In the genomic region with DNA sequence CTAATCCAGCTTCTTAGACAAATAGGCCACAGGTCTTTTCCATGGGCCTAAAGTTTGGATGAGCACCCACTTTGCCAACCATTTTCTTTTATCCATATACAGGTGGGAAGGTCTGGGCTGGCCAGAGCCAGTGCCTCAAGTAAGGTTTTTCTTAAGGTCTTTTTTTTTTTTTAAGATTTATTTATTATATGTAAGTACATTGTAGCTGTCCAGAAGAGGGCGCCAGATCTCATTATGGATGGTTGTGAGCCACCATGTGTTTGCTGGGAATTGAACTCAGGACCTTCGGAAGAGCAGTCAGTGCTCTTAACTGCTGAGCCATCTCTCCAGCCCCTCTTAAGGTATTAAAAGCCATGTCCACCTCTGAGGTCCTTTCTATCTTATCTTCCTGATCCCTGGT, we compare ENCODE assay signal across 7 mouse cellular contexts. TPM values are rescaled to one million over a fixed set of nuclear protein-coding genes. Genes with fewer than 3 reads are reported as not detected.
DNase-seq lines count a peak whose midpoint lies in the region; TF ChIP-seq lines count a peak whose summit lies in the region.
"Not testable (repeated sequence)": the region's sequence is repeated elsewhere in the genome, so short reads cannot be mapped to it uniquely, and the experiment has no call there.

No protein-coding gene starts in this region.

- H3K9me3 ChIP-seq in ES-E14 (ENCODE audit: control insufficient read depth, insufficient read depth, low read depth, low read length), result not testable (repeated sequence)

- not testable (repeated sequence) for H3K79me2 ChIP-seq in heart, adult 2 months (replicated peaks; ENCODE audit: control insufficient read depth, insufficient read depth, low read length)

- TF ChIP-seq CTCF in heart, adult 2 months (IDR thresholded peaks at IDR 0.05), result peak; percentile 29
- TF ChIP-seq CTCF in spleen, adult 2 months (IDR thresholded peaks at IDR 0.05; ENCODE audit: extremely low read depth, insufficient read depth, insufficient read length, insufficient replicate concordance), result not testable (repeated sequence)

- H3K27me3 ChIP-seq in heart, adult 2 months (ENCODE audit: control insufficient read depth, insufficient read depth, low read length); spleen, adult 2 months (ENCODE audit: control insufficient read depth, insufficient read depth, low read length): not testable (repeated sequence)

- not testable (repeated sequence) for H3K36me3 ChIP-seq in ES-E14 (ENCODE audit: control insufficient read depth, insufficient read depth, low read length, poor library complexity, severe bottlenecking); heart, adult 2 months (ENCODE audit: control insufficient read depth, insufficient read depth, low read length)
- H3K36me3 ChIP-seq in spleen, adult 2 months (ENCODE audit: control insufficient read depth, insufficient read depth, low read length), result peaks cover 20% of the 10 kb centered on the region

- peaks cover 3 to 13% of the 10 kb centered on the region in 2 experiments; a peak in 1 of 4 replicates for H3K4me1 ChIP-seq in ES-E14 (ENCODE audit: control insufficient read depth in 2 of 2, insufficient read depth in 2 of 2, low read length in 2 of 2, poor library complexity in 1 of 2)
- not testable (repeated sequence) for H3K4me1 ChIP-seq in heart, adult 2 months (ENCODE audit: control insufficient read depth, insufficient read depth, low read length)
- H3K4me1 ChIP-seq in spleen, adult 2 months (ENCODE audit: control insufficient read depth, insufficient read depth, insufficient read length), result peaks cover 13% of the 10 kb centered on the region

- not testable (repeated sequence) for TF ChIP-seq EP300 in heart, adult 2 months (IDR thresholded peaks at IDR 0.05; ENCODE audit: insufficient read depth, low read depth, low read length)

- not testable (repeated sequence) for H3K4me3 ChIP-seq in ES-E14 (ENCODE audit: insufficient read depth in 1 of 2, low read depth in 1 of 2, low read length in 2 of 2, poor library complexity in 1 of 2, severe bottlenecking in 1 of 2); heart, adult 2 months; spleen, adult 2 months (ENCODE audit: extremely low read depth, insufficient read depth, insufficient read length)

- DNase-seq in 416B (ENCODE audit: low read depth) (peak; percentile 20), ZHBTc4 (ENCODE audit: low read depth, low spot score) (peak; percentile 42), liver (peak; percentile 25)
- DNase-seq in ES-E14 (ENCODE audit: low read depth, low spot score); heart, adult 2 months; spleen, adult 2 months (ENCODE audit: low read depth in 1 of 2, low spot score in 2 of 2): not testable (repeated sequence)
- peak; percentile 21 for DNase-seq in thymus, postnatal 25 days

- in situ Hi-C loops in ES-E14 (cut with MboI; ENCODE audit: low sequenced_read_pairs in 2 of 2, unreplicated experiment in 2 of 2), result not testable (repeated sequence)

- H3K9ac ChIP-seq in ES-E14 (ENCODE audit: insufficient read depth, low read depth, low read length, poor library complexity, severe bottlenecking); heart, adult 2 months (ENCODE audit: low read depth, low read length): not testable (repeated sequence)

- 90% methylated on average over 2 of the region's 2 CpGs for WGBS in heart, adult 2 months
- 97% methylated on average over 2 of the region's 2 CpGs for whole genome bisulfite sequencing in spleen, adult 2 months

- intact Hi-C loops in heart, adult 2 months (cut with DNase I), result loop anchor here (10.0 kb wide), 1 partner anchor 338 kb away; no protein-coding TSS in a partner anchor

- not testable (repeated sequence) for TF ChIP-seq POLR2A in heart, adult 2 months (IDR thresholded peaks at IDR 0.05; ENCODE audit: insufficient read depth, low read depth, low read length); spleen, adult 2 months (IDR thresholded peaks at IDR 0.05; ENCODE audit: low read depth, low read length)

- not testable (repeated sequence) for H3K27ac ChIP-seq in ES-E14 (ENCODE audit: insufficient read depth, low read depth, low read length, poor library complexity, severe bottlenecking); heart, adult 2 months
- H3K27ac ChIP-seq in spleen, adult 2 months (ENCODE audit: insufficient read depth, low read length), result peak overlapping the region; percentile 98; the same call in 1 of the 2 replicates

TF ChIP-seq in ES-E14, 5 proteins besides CTCF, POLR2A, EP300 and RAD21:
- peak; percentile 54; the same call in 1 of the 2 replicates for TF ChIP-seq ZNF384 (IDR thresholded peaks at IDR 0.05; ENCODE audit: low read depth, low read length)

RNA-seq across cellular contexts. Expression of gene Birc3, which starts 6.0 kb away (rescaled TPM):
- total RNA-seq in ES-E14 (2012; rRNA removed), result 4.0 and 4.6 TPM in 2 replicates
- total RNA-seq in heart, adult 2 months (2021), result 1 to 10 TPM; 8.7 to 9.7 TPM
- 9.0 and 10.4 TPM in 2 replicates for polyA plus RNA-seq in heart, adult 2 months (2012; rRNA removed)
- 44.9 and 45.8 TPM in 2 replicates for polyA plus RNA-seq in spleen, adult 2 months (2012; rRNA removed)

RNA-seq across cellular contexts. Expression of gene Birc2, which starts 30.1 kb away (rescaled TPM):
- total RNA-seq in ES-E14 (2012; rRNA removed), result 27.4 and 30.5 TPM in 2 replicates
- total RNA-seq in heart, adult 2 months (2021), result 10 to 100 TPM; 22.0 to 28.2 TPM
- 12.9 and 20.7 TPM in 2 replicates for polyA plus RNA-seq in heart, adult 2 months (2012; rRNA removed)
- 16.4 and 17.7 TPM in 2 replicates for polyA plus RNA-seq in spleen, adult 2 months (2012; rRNA removed)
